Mouse (Mus musculus) small intestine, adult 2 months (tissue): Measurements from ENCODE around the gene S100a9.

ENCODE experiments used
- CTCF ChIP-seq: fragments of 200-500 bp; IDR thresholded peaks from 2 replicates; pipeline ENCODE4 v1.5.1; 2012; ENCODE audit warnings: low read depth, mild to moderate bottlenecking, control low read depth, inconsistent platforms, low read length, moderate library complexity, mixed read lengths; ENCODE audit not compliant: insufficient replicate concordance, insufficient read length; ENCODE audit errors: extremely low read depth
- POLR2A ChIP-seq: fragments of 200-500 bp; IDR thresholded peaks from 2 replicates; pipeline ENCODE4 v1.6.1; 2012; ENCODE audit warnings: low read depth, mild to moderate bottlenecking, control low read depth, inconsistent platforms, low read length, moderate library complexity

DNA sequence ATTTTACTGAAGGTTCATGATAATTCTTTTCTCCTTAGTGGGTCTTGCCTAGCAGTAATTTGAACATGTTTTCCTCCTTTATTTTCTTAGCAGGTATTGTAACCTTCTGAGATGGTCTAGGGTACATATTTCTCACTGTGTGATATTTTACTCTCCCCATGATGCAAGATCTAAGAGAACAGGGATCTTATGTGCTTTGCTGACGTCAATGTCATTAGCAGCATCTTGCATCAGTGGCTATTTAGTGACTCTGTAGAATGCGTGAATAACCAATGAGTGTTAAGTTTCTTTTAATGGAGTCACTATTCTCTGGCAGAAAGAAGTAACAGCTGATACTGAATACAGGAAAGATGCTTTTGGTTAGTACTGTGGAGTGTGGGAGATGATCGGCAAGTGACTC is 11.6 kb downstream of the S100a9 start:
- TF ChIP-seq POLR2A (no peak), CTCF (no peak)
